Mouse (Mus musculus) brain, embryonic 14.5 days (tissue): Measurements from ENCODE around the gene Sall4.

Source experiments
- CTCF ChIP-seq: fragments of 200-500 bp; IDR thresholded peaks from 2 replicates; pipeline ENCODE4 v1.5.1; 2012; ENCODE audit warnings: inconsistent platforms, mild to moderate bottlenecking, moderate library complexity, borderline replicate concordance; ENCODE audit not compliant: insufficient read depth, insufficient read length; ENCODE audit errors: extremely low read depth
- POLR2A ChIP-seq: fragments of 200-500 bp; IDR thresholded peaks from 2 replicates; pipeline ENCODE4 v1.6.1; 2012; ENCODE audit warnings: mild to moderate bottlenecking, inconsistent platforms, borderline replicate concordance; ENCODE audit not compliant: poor library complexity, insufficient read depth, insufficient read length, severe bottlenecking; ENCODE audit errors: extremely low read depth

DNA sequence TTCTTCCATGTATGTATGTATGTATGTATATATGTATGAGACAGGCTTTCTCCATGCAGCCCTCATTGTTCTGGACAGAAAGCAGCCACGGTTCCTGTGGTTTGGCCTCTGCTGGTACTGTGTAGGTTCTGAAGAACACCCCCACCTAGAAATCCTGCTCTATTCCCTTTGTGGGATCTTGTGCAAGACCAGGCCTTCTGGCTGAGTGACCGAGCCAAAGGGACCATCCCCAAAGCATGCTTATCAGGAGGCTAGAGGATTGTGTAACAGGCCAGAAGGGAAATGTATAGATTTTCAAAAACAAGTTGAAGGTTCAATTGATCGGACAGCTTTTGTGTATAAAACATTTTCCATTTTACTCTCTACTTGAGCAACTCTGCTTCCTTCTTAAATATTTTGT, 8.5 kb upstream of the Sall4 start:
- TF ChIP-seq CTCF, result no peak
- TF ChIP-seq POLR2A, result no peak
